Mouse (Mus musculus) CD4-positive, CD25-positive, alpha-beta regulatory T cell, adult 2 months (primary cell): ENCODE data around the gene Ets1.

Experiments
- DNase-seq: peaks from one replicate; pipeline ENCODE4 v3.0.0-alpha.2; 2012; ENCODE audit warnings: low read depth, low spot score

The Ets1 gene

GRCm38 (mm10) chr9:32695492-32696190 is 59.6 kb downstream of the Ets1 start:
- peak; percentile 97 for DNase-seq

- DNase-seq = no peak
These were observed 60.2 kb downstream of the Ets1 start for GRCm38 (mm10) chr9:32696259-32696658.

GRCm38 (mm10) chr9:32696717-32697116 is 60.7 kb downstream of the Ets1 start:
- DNase-seq = peak; percentile 73

- peak; percentile 59 for DNase-seq
These were observed 61.5 kb downstream of the Ets1 start for GRCm38 (mm10) chr9:32697291-32698110.

GRCm38 (mm10) chr9:32698766-32699165 is 62.7 kb downstream of the Ets1 start:
- peak; percentile 49 for DNase-seq

GRCm38 (mm10) chr9:32699391-32699841 is 63.4 kb downstream of the Ets1 start:
- DNase-seq = peak; percentile 66

- peak; percentile 54 for DNase-seq
These were observed 64.3 kb downstream of the Ets1 start for GRCm38 (mm10) chr9:32700091-32700905.

- DNase-seq = peak; percentile 65
These were observed 65.3 kb downstream of the Ets1 start for GRCm38 (mm10) chr9:32701126-32701997.

- DNase-seq = peak; percentile 45
These were observed 65.9 kb downstream of the Ets1 start for GRCm38 (mm10) chr9:32701998-32702305.

- DNase-seq = peak; percentile 68
These were observed 66.9 kb downstream of the Ets1 start for GRCm38 (mm10) chr9:32702836-32703395.

- peak; percentile 62 for DNase-seq
These were observed 68.1 kb downstream of the Ets1 start for GRCm38 (mm10) chr9:32703976-32704745.

- peak; percentile 86 for DNase-seq
These were observed 69.9 kb downstream of the Ets1 start for GRCm38 (mm10) chr9:32705827-32706478.

- peak; percentile 41 for DNase-seq
These were observed 71.4 kb downstream of the Ets1 start for GRCm38 (mm10) chr9:32707436-32707835.

GRCm38 (mm10) chr9:32708491-32708890 is 72.5 kb downstream of the Ets1 start:
- peak; percentile 50 for DNase-seq

- peak; percentile 77 for DNase-seq
These were observed 73.3 kb downstream of the Ets1 start for GRCm38 (mm10) chr9:32709359-32709758.

GRCm38 (mm10) chr9:32709764-32710734 is 74.0 kb downstream of the Ets1 start:
- peak; percentile 70 for DNase-seq

- DNase-seq = peak; percentile 33
These were observed 75.1 kb downstream of the Ets1 start for GRCm38 (mm10) chr9:32710987-32711652.

- peak; percentile 41 for DNase-seq
These were observed 75.7 kb downstream of the Ets1 start for GRCm38 (mm10) chr9:32711768-32712167.
